ENCODE assay signal across 29 mouse cellular contexts in genomic region chr11:32585996-32586395, GRCm38 (mm10). TPM values are rescaled to one million over a fixed set of nuclear protein-coding genes. Genes with fewer than 3 reads are reported as not detected.
A peak's percentile ranks its signal among the peaks of the same experiment; 100 is the strongest.
DNase-seq lines count a peak whose midpoint lies in the region; ATAC-seq and TF ChIP-seq lines count a peak whose summit lies in the region.
"Had no signal": no experiment of that assay in that cellular context is flagged by ENCODE, and none has a peak within 500 bp of the region (broad histone marks: within the 10 kb centered on the region; RNA-seq: fewer than 3 reads in every experiment).

No protein-coding gene starts in this region.

- H3K9me3 ChIP-seq in midbrain, embryonic 11.5 days (ENCODE audit: control insufficient read depth, low read length) = no peaks in the 10 kb centered on the region
- no peaks in the 10 kb centered on the region for H3K9me3 ChIP-seq in midbrain, postnatal 0 days (ENCODE audit: low read length)
- H3K9me3 ChIP-seq: embryonic facial prominence, embryonic 10.5 days; embryonic facial prominence, embryonic 13.5 days; forebrain, embryonic 12.5 days; forebrain, embryonic 15.5 days; G1E; heart, embryonic 12.5 days; heart, embryonic 15.5 days; hindbrain, embryonic 10.5 days; hindbrain, embryonic 13.5 days had no signal

- H3K4me2 ChIP-seq in midbrain, embryonic 11.5 days = no peak overlapping the region
- no peak overlapping the region for H3K4me2 ChIP-seq in midbrain, postnatal 0 days (ENCODE audit: low read depth, low read length, poor library complexity, severe bottlenecking)
- H3K4me2 ChIP-seq: embryonic facial prominence, embryonic 13.5 days; forebrain, embryonic 12.5 days; forebrain, embryonic 15.5 days; heart, embryonic 12.5 days; heart, embryonic 15.5 days; hindbrain, embryonic 13.5 days had no signal

- TF ChIP-seq CTCF in midbrain, postnatal 0 days (IDR thresholded peaks at IDR 0.05) = no peak

- DNase-seq in midbrain, embryonic 11.5 days (ENCODE audit: low spot score, missing footprints) = peak; percentile 54
- no peak for DNase-seq in midbrain, postnatal 0 days (ENCODE audit: low spot score)
- DNase-seq in spleen, postnatal 36 days (ENCODE audit: low spot score in 2 of 2) = peak; percentile 41 to 47
- DNase-seq in spleen, postnatal 10 days (ENCODE audit: low spot score in 2 of 2) = no peak
- DNase-seq in induced T-regulatory cell, adult 2 months (ENCODE audit: low read depth) = peak; percentile 50
- DNase-seq in left cerebral cortex, adult 18-20 months (ENCODE audit: low spot score in 2 of 2) = no peak
- DNase-seq: adrenal gland, postnatal 14 days; cerebellum, adult 11 months; cerebellum, adult 2 months; cerebellum, adult 9-11 months; cerebellum, postnatal 36 days; embryo, embryonic 11 days; gastrocnemius, postnatal 25 days; heart, adult 18-20 months; heart, postnatal 10 days; heart, postnatal 36 days had no signal

- no peaks in the 10 kb centered on the region for H3K27me3 ChIP-seq in midbrain, embryonic 11.5 days (ENCODE audit: control insufficient read depth, insufficient read depth, low read length)
- no peaks in the 10 kb centered on the region for H3K27me3 ChIP-seq in midbrain, postnatal 0 days (ENCODE audit: insufficient read depth, low read length)
- H3K27me3 ChIP-seq: CH12.LX; embryonic facial prominence, embryonic 13.5 days; forebrain, embryonic 12.5 days; forebrain, embryonic 15.5 days; heart, embryonic 12.5 days; heart, embryonic 15.5 days; hindbrain, embryonic 13.5 days; Patski had no signal

- no peak overlapping the region for H3K27ac ChIP-seq in midbrain, embryonic 11.5 days (ENCODE audit: low read depth, low read length)
- H3K27ac ChIP-seq in midbrain, postnatal 0 days (ENCODE audit: low read depth, low read length) = no peak overlapping the region
- H3K27ac ChIP-seq: embryonic facial prominence, embryonic 10.5 days; embryonic facial prominence, embryonic 13.5 days; forebrain, embryonic 12.5 days; forebrain, embryonic 15.5 days; heart, embryonic 15.5 days; hindbrain, embryonic 10.5 days; hindbrain, embryonic 13.5 days had no signal

- 84% methylated on average over 6 of the region's 6 CpGs for WGBS in midbrain, embryonic 11.5 days
- WGBS in midbrain, postnatal 0 days = 80% methylated on average over 6 of the region's 6 CpGs

- no peaks in the 10 kb centered on the region for H3K4me1 ChIP-seq in midbrain, embryonic 11.5 days (ENCODE audit: control insufficient read depth, insufficient read depth, low read length)
- H3K4me1 ChIP-seq in midbrain, postnatal 0 days (ENCODE audit: insufficient read depth, low read length) = no peaks in the 10 kb centered on the region
- H3K4me1 ChIP-seq: forebrain, embryonic 12.5 days; forebrain, embryonic 15.5 days had no signal

- ATAC-seq in midbrain, embryonic 11.5 days (ENCODE audit: low FRiP score) = no peak
- no peak for ATAC-seq in midbrain, postnatal 0 days (ENCODE audit: low FRiP score)
- ATAC-seq: forebrain, embryonic 15.5 days; hindbrain, embryonic 16.5 days; Patski had no signal

- no peaks in the 10 kb centered on the region for H3K36me3 ChIP-seq in midbrain, embryonic 11.5 days (ENCODE audit: control insufficient read depth, insufficient read depth, low read length)
- H3K36me3 ChIP-seq in midbrain, postnatal 0 days (ENCODE audit: insufficient read depth, low read length) = no peaks in the 10 kb centered on the region
- H3K36me3 ChIP-seq: embryonic facial prominence, embryonic 10.5 days; embryonic facial prominence, embryonic 13.5 days; forebrain, embryonic 15.5 days; heart, embryonic 12.5 days; heart, embryonic 15.5 days; hindbrain, embryonic 10.5 days; hindbrain, embryonic 13.5 days had no signal

- H3K4me3 ChIP-seq in midbrain, embryonic 11.5 days (ENCODE audit: low read depth, low read length) = no peak overlapping the region
- H3K4me3 ChIP-seq in midbrain, postnatal 0 days (ENCODE audit: low read depth, low read length) = no peak overlapping the region
- H3K4me3 ChIP-seq: embryonic facial prominence, embryonic 10.5 days; embryonic facial prominence, embryonic 13.5 days; erythroblast, embryonic 14.5 days; forebrain, embryonic 12.5 days; forebrain, embryonic 15.5 days; heart, embryonic 12.5 days; heart, embryonic 15.5 days; hindbrain, embryonic 10.5 days; hindbrain, embryonic 13.5 days had no signal

- no peak overlapping the region for H3K9ac ChIP-seq in midbrain, embryonic 11.5 days (ENCODE audit: low read length)
- no peak overlapping the region for H3K9ac ChIP-seq in midbrain, postnatal 0 days (replicated peaks; ENCODE audit: low read length, poor library complexity, severe bottlenecking)
- H3K9ac ChIP-seq: embryonic facial prominence, embryonic 13.5 days; forebrain, embryonic 12.5 days; forebrain, embryonic 15.5 days; heart, embryonic 12.5 days; heart, embryonic 15.5 days; hindbrain, embryonic 13.5 days had no signal

RNA-seq across cellular contexts. Expression of gene Stk10, which starts 52.9 kb away (rescaled TPM):
- polyA plus RNA-seq in midbrain, embryonic 11.5 days (2014; fragmentation: Nextera tagmentation; extraction: Ambion mirVana) = 0.58 and 0.67 TPM in 2 replicates
- total RNA-seq in midbrain, postnatal 0 days (2014; rRNA removed) = 4.7 and 9.4 TPM in 2 replicates
- polyA plus RNA-seq in midbrain, postnatal 0 days (2015; fragmentation: Nextera tagmentation; extraction: Ambion mirVana) = 0.87 and 0.99 TPM in 2 replicates
- total RNA-seq in left cerebral cortex, adult 18-20 months (2021) = 1 to 10 TPM; 8.4 to 9.5 TPM

RNA-seq across cellular contexts. Expression of gene Efcab9, which starts 54.1 kb away (rescaled TPM):
- 0.23 TPM in 1 of 2 replicates, not detected in the other for polyA plus RNA-seq in midbrain, embryonic 11.5 days (2014; fragmentation: Nextera tagmentation; extraction: Ambion mirVana)
- not detected in 2 replicates for total RNA-seq in midbrain, postnatal 0 days (2014; rRNA removed)
- polyA plus RNA-seq in midbrain, postnatal 0 days (2015; fragmentation: Nextera tagmentation; extraction: Ambion mirVana) = not detected in 2 replicates
- total RNA-seq in left cerebral cortex, adult 18-20 months (2021) = 1 to 10 TPM in 1 of 2 experiments, not detected in 1; 1.4 TPM
- total RNA-seq: adrenal gland, postnatal 14 days had no signal
- polyA plus RNA-seq: embryonic facial prominence, embryonic 10.5 days; embryonic facial prominence, embryonic 13.5 days; erythroblast, embryonic 14.5 days; G1E; hindbrain, embryonic 10.5 days; hindbrain, embryonic 13.5 days; hindbrain, embryonic 16.5 days had no signal

RNA-seq across cellular contexts. Expression of gene Fbxw11, which starts 56.5 kb away (rescaled TPM):
- polyA plus RNA-seq in midbrain, embryonic 11.5 days (2014; fragmentation: Nextera tagmentation; extraction: Ambion mirVana) = 104 TPM in 2 replicates
- 130 and 140 TPM in 2 replicates for total RNA-seq in midbrain, postnatal 0 days (2014; rRNA removed)
- 97.1 and 100 TPM in 2 replicates for polyA plus RNA-seq in midbrain, postnatal 0 days (2015; fragmentation: Nextera tagmentation; extraction: Ambion mirVana)
- 100 to 1,000 TPM; 116 to 119 TPM for total RNA-seq in left cerebral cortex, adult 18-20 months (2021)

Comparison
In these comparisons a context has a peak if more than half of its experiments do, and no peak if none do; other contexts are left out.
1. DNase-seq: peak in midbrain, embryonic 11.5 days (single experiment), spleen, postnatal 36 days (2 of 2) and induced T-regulatory cell, adult 2 months (single experiment); none in midbrain, postnatal 0 days (single experiment), spleen, postnatal 10 days (0 of 2) and left cerebral cortex, adult 18-20 months (0 of 2).